Mouse (Mus musculus): ENCODE results near the gene Tex19.2. TPM values are rescaled to one million over a fixed set of nuclear protein-coding genes. Genes with fewer than 3 reads are reported as not detected.

The Tex19.2 gene
- not detected for total RNA-seq (2021)
- long read RNA-seq, experiment 1: 0 reads
- long read RNA-seq, experiment 2: 0 reads

DNA sequence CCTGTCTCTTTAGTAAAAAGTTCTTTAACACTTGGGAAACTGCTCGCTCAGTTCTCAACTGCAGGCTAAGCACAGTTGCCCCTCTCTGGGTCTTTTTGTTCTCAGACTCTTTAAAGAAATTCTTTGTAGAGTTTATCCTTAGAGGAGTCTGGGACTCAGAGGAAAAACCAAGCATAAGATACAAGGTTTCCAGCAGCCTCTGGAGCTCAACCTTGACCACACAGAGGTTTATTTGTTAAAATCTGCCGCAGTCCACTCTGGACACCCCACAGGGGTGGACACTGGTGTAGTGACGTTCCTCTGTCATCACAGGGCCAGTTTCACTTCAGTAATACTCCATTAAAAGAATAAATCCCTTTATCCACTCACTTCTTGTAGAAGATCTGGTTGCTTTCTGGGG, at the start of gene Tex19.2:
Tex19.2 (minus strand) TSS at position 101 of the 400 bp plus-strand sequence.
- no peak for DNase-seq (ENCODE audit: low spot score in 2 of 2)

DNA sequence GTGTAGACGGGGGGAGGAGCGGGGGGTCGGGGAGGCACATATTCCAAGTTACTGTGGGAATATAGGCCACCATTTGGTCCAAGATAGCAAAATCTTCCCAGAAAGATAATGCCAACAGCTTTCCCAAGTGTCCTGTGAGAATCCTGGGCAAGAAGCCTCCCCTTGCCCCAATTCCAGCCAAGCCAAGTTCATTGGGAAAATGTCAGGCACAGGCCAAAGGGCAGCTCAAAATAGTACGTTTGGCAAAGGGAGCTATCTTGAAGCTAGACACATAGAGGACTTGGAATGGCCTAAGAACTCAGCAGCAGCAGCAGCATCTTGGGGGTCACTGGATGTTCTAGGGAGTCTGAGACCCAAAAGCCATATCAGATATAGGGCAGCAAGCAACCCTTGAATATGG, 45.3 kb upstream of the Tex19.2 start:
- DNase-seq (ENCODE audit: low spot score in 2 of 2): no peak

DNA sequence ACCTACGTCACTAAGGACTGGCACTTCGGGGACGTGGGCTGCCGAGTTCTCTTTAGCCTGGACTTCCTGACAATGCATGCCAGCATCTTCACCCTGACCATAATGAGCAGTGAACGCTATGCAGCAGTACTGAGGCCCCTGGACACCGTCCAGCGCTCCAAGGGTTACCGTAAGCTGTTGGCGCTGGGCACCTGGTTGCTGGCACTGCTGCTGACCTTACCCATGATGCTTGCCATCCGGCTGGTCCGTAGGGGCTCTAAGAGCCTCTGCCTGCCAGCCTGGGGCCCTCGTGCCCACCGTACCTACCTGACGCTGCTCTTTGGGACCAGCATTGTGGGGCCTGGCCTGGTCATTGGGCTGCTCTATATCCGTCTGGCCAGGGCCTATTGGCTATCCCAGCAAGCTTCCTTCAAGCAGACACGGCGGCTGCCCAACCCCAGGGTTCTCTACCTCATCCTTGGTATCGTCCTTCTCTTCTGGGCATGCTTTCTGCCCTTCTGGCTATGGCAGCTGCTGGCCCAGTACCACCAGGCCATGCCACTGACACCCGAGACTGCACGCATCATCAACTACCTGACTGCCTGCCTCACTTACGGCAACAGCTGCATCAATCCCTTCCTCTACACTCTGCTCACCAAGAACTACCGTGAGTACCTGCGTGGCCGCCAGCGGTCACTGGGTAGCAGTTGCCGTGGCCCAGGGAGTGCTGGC, 42.3 kb upstream of the Tex19.2 start:
- no peak for DNase-seq (ENCODE audit: low spot score in 2 of 2)

DNA sequence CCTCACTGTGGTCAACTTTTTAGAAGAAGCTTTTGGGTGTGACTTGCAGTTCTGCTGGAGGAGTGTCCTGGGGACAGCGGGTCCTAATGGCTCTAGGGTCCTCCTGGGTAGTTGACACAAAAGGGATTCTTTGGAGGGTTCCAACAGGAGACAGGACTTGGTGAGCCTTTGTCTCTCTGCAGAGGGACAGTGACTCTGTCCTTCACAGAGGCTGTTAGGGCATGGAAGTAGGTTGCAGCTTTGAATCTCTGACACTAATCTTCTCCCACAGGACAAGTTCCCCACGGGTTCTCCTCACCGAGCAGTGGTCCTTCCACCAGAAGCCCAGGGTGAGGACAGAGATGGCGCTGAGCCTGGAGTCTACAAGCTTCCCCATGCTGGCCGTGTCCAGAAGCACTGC, 41.5 kb upstream of the Tex19.2 start, which contains the start of gene Uts2r:
Uts2r (plus strand) TSS at position 301 of the 400 bp plus-strand sequence.
- DNase-seq (ENCODE audit: low spot score in 2 of 2): no peak

DNA sequence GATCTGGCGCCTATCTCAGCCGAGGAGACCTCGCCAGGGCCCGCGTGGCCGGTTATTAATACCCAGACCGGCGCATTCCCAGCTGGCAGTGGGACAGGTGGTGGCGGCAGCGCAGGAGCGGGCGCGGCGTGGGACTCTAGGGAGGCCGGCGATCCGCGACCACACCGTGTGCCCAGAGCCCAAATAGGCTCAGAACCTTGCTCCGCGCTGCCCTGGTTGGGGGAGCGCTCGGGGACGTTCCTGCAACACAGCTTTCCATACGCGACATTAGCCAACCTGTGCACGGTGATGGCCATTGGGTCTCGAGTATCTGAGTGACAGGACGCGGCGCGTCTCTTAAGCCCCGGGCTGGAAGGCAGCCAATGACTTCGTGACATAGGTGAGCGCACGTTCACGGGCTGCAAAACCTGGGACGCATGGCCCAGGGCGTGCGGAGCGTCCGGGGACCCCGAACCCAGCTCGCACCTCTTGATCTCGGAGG, 38.0 kb upstream of the Tex19.2 start:
- no peak for DNase-seq (ENCODE audit: low spot score in 2 of 2)

DNA sequence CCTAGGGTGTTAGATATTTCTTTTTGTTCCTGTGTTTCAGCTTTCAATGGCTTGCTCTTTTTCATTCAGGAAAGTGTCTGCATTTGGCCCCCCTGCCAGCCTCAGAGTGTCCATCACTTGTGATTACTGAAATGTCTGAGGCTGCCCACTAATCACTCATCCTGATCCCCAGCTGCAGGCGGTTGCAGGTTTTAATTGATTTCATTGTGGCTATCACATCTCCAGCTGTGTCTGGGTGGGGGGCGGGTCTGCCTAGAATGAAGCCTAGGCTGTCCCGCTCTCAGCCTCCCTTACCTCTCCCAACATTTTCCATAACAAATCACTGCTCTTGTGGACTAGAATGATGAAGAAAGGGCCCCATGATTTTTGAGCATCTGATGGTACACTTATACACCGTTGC, 35.7 kb upstream of the Tex19.2 start:
- DNase-seq (ENCODE audit: low spot score in 2 of 2): no peak

DNA sequence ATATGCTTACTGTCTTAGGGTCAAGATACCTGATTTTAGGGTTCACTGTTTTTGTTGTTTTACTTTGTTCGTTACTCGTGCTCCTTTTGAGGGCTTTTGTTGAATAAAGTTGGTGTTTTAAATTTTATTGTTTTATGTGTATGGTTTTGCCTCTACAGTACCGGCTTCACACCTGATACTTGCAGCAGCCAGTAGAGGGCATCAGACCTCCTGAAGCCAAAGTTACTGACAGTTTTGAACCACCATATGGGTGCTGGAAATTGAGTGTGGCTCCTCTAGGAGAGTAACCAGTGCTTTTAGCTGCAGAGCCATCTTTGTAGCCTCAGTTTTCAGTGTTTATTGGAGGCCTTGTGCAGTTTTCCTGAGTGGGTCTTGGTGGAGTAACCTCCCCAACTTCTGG, 29.7 kb upstream of the Tex19.2 start:
- no peak for DNase-seq (ENCODE audit: low spot score in 2 of 2)

DNA sequence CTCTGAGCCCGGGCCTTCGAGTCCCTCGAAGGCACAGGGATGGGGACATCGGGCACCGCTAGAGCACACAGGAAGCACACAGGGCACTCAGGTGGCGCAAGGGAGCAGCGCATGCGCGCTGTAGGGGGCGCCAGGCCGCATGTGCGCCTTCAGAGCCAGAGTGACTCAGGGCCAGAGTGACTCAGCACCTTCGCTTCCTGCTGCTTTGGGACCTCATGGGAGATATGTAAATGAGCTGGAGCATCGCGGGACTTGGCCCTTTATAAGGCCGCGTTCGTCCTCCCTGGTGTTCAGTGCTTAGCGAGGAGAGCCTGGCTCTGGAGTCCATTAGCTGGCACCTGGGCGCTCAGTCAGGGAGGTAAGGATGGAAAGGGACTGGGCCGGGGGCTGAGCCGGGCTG, 27.4 kb upstream of the Tex19.2 start, which contains the start of gene Tex19.1:
Tex19.1 (plus strand) TSS at position 279 of the 400 bp plus-strand sequence.
- no peak for DNase-seq (ENCODE audit: low spot score in 2 of 2)

DNA sequence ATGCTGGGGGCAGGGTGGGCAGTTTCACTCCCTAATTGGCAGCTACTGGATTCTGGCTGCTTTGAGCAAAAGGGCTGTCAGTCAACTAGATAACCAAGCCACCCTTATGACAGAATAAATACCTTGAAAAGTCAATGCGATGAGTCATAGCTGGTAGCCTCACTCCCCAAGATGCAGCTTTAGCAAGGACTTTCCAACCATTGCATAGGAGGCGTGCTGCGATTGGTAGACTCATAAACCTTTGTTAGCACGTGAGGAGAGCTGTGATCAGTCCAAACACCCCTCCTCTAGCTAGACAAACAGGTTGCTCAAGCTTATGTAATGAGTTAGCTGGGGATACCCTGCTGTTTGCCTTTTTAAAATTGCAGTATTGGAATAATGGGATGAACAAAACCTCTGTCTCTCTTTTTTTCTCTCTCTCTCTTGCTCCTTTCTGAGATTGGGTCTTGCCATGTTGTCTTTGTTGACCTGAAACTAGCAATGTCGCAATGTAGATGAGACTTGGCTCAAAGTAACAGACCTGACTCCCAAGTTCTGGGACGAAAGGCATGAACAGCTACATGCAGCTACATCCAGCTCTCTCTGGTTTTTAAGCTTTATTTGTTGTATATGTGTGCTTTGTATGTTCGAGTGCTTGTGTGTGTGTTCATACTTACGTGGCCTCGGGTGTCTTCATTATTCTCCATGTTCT, 25.0 kb upstream of the Tex19.2 start:
- DNase-seq (ENCODE audit: low spot score in 2 of 2): no peak

DNA sequence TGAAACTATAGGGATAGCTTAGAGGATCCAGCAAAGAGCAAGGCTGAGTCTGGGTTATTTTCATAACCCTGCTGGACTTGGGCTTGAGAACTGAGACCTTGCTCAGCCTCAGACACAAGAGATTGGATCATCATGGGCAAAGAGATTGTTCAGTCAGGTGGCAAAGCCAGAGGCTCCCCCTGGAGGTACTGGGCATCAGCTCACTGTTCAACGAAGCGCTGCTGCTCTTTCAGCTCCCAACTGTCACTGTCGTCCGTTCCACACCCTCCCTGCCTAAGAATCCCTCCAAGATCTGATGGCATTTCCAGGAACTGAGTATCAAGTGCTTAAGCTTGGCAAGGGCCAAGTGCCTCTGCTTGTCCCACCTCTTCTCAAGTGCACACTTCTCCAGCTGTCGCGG, 20.3 kb upstream of the Tex19.2 start:
- no peak for DNase-seq (ENCODE audit: low spot score in 2 of 2)

DNA sequence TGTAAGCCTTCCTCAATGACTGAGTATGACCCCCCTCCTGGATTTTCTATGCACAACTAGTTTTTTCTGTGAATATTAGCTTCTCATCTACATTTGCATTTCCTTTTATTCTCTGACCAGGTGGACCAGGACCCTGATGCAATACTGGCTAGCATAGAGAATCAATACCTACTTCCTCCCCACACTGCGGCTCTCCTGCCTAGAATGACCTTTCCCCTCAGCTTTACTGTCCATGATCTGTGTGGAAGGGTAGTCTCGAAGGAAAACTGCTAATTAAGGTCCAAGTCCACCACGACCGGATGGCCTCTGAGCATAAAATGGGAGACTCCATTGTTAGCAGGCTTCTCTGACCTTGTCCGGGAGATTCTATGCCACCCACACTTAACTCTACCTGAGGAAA, 19.2 kb upstream of the Tex19.2 start:
- no peak for DNase-seq (ENCODE audit: low spot score in 2 of 2)

DNA sequence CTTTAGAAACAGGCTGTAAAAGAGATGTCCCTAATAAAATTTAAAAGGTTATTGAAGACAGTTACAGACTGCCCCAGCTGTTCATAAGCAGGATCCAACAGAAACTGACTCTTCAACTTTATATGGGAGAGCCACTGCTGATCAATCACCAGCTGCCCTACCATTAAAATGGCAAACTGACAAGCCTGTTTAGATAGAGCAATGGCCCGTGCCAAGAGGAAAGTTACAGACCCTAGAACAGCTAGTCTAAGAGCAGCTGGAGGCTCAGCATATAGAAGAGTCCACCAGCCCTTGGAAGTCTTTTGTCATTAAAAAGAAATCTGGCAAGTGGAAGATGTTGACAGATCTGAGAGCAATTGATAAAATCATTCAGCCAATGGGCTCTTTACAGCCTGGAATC, 16.1 kb upstream of the Tex19.2 start:
- DNase-seq (ENCODE audit: low spot score in 2 of 2): no peak

DNA sequence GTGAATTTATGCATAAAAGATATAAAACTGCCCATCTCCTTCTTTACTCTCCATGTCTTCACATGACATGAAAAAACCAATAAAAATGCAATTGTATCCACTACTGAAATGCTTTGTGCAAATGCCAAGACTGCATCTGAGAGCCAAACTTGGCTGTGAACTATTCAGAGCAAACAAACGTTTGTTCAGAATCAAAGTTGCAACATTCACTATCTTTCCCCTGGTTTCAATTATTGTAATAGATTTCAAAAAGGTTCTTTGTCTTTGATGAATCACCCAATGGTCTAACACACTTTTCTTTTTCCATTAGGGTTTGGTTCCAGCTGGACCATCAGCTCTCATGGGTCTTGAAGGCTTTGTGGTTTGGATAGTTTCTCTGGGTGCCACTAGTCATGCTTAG, 11.1 kb upstream of the Tex19.2 start:
- DNase-seq (ENCODE audit: low spot score in 2 of 2): no peak

DNA sequence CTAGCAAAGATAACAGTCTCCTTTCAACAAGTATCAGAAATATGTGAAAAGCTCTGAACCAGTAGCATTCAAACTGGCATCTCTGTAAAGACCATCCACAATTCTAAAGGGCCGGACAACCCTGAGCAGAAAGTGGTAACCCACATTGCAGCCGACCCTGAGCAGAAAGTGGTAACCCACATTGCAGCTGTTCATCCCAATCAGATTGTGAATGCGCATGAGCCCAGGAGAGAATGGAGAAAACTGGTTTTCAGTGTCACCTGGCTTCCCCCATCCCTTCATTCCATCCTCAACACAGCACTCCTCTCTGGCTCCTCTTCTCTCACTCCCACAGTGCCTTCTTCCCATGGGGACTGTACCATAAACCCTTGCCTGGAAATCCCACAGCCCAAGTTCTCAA, 9.0 kb upstream of the Tex19.2 start:
- DNase-seq (ENCODE audit: low spot score in 2 of 2): no peak

DNA sequence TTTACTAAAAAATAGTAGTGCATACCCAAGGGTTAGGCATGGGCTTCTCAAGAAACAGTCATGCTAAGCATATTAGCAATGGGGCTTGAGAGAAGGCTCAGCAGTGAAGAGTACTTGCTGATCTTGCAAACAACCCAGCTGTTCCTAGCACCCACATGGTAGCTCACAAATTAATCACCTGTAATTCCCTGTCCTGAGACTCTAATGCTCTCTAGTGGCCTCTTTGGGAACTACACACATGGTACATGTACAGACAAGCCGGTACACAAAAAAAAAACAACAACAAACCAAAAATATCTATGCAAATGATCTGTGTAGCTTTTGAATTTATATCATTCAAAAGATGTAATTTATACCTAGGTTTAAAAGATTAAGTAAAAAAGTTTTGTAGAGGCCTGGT, 7.9 kb upstream of the Tex19.2 start:
- DNase-seq (ENCODE audit: low spot score in 2 of 2): no peak

DNA sequence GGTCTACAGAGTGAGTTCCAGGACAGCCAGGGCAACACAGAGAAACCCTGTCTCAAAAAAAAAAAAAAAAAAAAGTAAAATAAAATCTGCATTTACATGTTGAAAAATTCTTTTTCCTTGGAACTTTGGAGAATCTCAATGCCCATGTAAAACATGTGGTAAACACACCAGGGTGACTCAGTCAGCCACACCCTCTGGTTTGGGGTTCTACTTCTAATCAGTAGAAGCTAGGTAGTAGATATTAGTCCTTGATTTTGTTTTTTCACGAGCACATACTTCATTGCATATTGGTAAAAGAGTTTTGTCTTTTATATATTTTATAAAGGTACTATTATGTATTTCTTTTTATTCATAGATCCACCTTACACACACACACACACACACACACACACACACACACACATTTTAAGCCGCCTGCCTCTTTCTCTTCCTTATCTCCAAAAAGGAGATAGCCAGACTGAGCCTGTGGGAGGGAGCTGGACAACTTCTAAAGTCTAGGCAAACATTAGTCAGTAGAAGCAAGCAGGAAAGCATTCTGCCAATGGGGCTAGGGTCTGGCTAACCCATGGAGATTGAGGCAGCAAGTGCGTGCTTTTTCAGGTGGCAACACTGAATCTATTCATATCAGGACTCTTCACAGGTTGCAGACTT, 7.2 kb upstream of the Tex19.2 start:
- no peak for DNase-seq (ENCODE audit: low spot score in 2 of 2)

DNA sequence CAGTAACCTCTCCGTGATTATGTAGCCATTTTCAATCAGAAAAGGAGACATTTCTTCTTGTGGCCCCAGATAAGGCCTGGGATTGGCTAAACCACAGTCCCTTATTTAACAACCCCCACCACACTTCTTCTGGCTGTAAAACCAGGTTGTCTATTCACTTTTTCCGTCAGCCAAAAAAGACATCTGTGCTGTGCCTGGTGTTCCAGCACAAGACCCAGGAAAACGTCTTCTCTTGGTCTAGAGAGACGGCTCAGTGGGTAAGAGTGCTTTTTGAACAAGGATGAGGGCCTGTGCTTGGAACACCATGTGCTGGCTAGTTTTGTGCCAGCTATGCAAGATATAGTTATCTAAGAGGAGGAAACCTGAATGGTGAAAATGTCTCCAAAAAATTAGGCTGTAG, 5.0 kb upstream of the Tex19.2 start:
- no peak for DNase-seq (ENCODE audit: low spot score in 2 of 2)

DNA sequence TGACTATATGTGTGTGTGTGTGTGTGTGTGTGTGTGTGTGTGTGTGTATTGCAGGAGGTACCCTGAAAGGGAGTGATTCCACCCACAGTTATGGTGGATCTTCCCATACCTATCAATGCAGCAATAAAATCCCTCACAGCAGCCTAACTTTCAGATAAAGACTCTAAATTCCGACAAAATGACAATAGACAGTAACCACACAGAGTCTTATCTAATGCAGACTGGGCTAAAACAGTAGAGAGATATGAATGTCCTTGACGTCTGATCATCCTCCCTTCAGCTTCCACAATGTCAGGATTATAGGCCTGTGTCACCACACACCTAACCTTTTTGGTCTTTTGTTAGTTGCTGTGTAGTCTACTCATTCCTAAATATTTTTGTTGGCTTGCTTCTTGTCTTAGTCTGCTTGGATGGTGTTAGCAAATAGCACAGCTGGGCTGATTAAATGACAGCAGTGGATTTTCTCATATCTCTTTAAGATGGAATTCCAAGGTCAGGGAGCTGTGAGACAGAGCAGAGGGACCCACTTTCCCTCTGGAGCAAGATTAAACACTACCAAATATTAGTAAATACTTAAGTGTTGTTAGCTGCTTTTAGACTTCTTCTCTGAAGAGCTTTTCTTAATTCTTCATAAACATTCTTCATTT, 3.7 kb upstream of the Tex19.2 start:
- no peak for DNase-seq (ENCODE audit: low spot score in 2 of 2)

DNA sequence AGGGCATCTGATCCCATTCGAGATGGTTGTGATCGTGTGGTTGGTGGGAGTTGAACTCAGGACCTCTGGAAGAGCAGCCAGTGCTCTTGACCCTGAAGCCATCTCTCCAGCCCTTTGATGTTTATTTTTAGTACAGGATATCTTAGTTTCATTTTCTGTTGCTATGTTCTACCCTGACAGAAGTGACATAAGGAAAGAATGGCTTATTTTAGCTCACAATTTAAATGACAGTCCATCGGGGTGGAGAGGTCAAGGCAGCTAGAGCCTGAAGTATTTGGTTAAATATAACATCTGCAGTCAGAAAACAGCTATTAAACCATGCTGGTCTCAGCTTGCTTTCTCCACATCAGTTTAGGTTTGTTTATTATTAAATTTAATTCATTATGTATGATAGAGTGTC, 2.7 kb upstream of the Tex19.2 start:
- no peak for DNase-seq (ENCODE audit: low spot score in 2 of 2)

DNA sequence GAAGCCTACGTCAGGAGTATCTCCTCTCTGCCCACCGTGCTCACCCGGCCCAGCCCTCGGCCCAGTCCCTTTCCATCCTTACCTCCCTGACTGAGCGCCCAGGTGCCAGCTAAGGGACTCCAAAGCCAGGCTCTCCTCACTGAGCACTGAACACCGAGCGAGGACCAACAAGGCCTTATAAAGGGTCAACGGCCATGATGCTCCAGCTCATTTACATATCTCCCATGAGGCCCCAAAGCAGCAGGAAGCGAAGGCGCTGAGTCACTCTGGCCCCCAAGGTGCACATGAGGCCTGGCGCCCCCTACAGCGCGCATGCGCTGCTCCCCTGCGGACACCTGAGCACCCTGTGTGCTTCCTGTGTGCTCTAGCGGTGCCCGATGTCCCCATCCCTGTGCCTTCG, 371 bp downstream of the Tex19.2 start:
- no peak for DNase-seq (ENCODE audit: low spot score in 2 of 2)

DNA sequence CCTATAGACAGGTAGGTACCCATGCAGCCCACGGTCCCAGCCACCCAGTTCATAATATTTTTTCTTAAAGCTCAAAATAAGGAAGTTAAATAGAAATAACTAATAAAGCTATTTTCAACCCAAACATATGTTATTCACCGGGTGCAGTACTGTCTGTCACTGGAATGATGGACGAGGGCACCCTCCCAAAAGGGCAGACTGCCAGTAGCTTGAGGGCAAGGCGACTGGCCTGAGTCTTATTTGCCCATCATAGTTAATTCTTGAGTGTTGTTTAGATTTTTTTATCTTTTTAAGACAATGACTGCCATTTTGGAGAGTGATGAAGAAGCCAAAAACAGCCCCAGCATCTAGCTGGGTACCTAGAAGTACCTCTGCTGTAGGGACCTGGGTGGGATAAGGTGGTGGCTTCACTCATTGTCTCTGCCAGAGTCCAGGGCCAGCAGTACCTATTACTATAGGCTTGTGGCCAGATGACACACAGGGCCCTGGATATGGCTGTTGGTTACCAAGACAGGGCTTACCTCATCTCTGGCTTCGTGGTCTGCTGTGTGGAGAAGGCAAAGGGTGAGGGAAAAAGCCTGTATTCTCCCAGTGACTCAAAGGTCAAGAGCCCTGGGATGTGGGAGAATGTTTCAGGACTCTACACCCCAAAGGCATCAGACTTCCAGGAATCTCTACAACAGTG, 6.2 kb downstream of the Tex19.2 start:
- DNase-seq (ENCODE audit: low spot score in 2 of 2): no peak

Measured in left cerebral cortex, adult 18-20 months (tissue).